Mouse (Mus musculus) embryonic fibroblast, embryonic 13.5 days (primary cell): ENCODE data around the gene Enoph1.

Experiments used
- CTCF ChIP-seq: IDR thresholded peaks from 2 replicates; pipeline ENCODE4 v1.5.1; 2011; ENCODE audit warnings: mild to moderate bottlenecking, control low read depth, low read length, moderate library complexity, borderline replicate concordance; ENCODE audit not compliant: insufficient read depth
- POLR2A ChIP-seq: IDR thresholded peaks from 2 replicates; pipeline ENCODE4 v1.6.1; 2011; ENCODE audit warnings: low read depth, mild to moderate bottlenecking, control low read depth, low read length, moderate library complexity

DNA sequence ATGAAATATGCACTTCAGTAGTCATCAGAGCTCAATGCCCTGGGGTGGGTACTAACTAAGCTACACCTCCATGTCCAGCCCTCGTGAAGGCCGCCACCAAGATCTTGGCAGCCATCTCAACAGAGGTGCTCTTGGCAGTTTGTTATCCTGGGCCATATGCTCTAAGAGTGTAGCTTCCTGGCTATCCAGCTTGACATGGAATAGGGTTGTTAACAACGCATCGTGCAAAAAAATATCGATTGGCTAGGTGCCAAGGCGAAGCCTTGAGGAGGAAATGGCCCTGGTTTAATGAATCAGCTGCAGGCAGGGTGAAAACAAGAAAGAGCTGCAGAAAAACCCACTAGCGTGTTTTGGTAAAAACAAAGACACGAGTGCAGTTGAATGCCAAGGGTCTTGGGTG lies 45.3 kb downstream of the Enoph1 start:
- TF ChIP-seq CTCF, result no peak
- TF ChIP-seq POLR2A, result no peak
